Mouse (Mus musculus) ES-E14 (cell line): ENCODE results near the gene Sox1.

ENCODE experiments used
- CHD2 ChIP-seq: IDR thresholded peaks from 2 replicates; pipeline ENCODE4 v1.6.1; 2014; ENCODE audit warnings: mild to moderate bottlenecking, low read depth, low read length, inconsistent platforms
- HCFC1 ChIP-seq: IDR thresholded peaks from 2 replicates; pipeline ENCODE4 v1.6.1; 2012; ENCODE audit warnings: low read length, inconsistent platforms, borderline replicate concordance; ENCODE audit not compliant: insufficient read depth
- MAFK ChIP-seq: IDR thresholded peaks from 2 replicates; pipeline ENCODE4 v1.6.1; 2014; ENCODE audit warnings: mild to moderate bottlenecking, low read depth, low read length, inconsistent platforms; ENCODE audit not compliant: insufficient read depth
- ZC3H11A ChIP-seq: IDR thresholded peaks from 2 replicates; pipeline ENCODE4 v1.6.1; 2012; ENCODE audit warnings: low read depth, mild to moderate bottlenecking, inconsistent platforms, low read length, borderline replicate concordance
- ZNF384 ChIP-seq: IDR thresholded peaks from 2 replicates; pipeline ENCODE4 v1.6.1; 2012; ENCODE audit warnings: low read depth, low read length, inconsistent platforms

- no peak for TF ChIP-seq ZNF384
- TF ChIP-seq CHD2 = no peak
- TF ChIP-seq MAFK = no peak
- TF ChIP-seq HCFC1 = no peak
- TF ChIP-seq ZC3H11A = no peak
Measured at GRCm38 (mm10) chr8:12401391-12402270, 6.5 kb downstream of the Sox1 start.
